14 mouse cellular contexts compared by ENCODE assay signal in the genomic region with DNA sequence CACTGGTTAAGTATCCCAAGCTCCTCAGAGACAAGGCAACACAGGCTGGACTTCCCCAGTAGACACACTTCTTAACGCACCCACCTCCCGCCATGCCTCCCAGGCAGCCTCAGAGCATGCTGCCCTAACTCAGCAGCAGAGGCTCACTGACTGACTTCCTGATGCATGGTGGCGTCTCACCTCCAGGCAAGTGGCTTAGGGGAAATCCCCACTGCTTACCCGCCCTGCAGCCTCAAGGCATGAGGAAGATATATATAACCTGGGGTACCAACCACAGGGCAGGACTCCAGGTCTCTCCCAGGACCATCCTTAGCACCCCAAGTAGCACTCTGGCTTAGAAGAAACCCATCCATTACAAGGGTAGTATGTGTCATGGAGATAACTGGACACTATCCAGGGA. TPM values are rescaled to one million over a fixed set of nuclear protein-coding genes. Genes with fewer than 3 reads are reported as not detected.
DNase-seq lines count a peak whose midpoint lies in the region; ATAC-seq lines count a peak whose summit lies in the region.
"Had no signal": no experiment of that assay in that cellular context is flagged by ENCODE, and none has a peak within 500 bp of the region (broad histone marks: within the 10 kb centered on the region; RNA-seq: fewer than 3 reads in every experiment).

No protein-coding gene starts in this region.

- peak; percentile 100 for ATAC-seq in CD4-positive, CD25-positive, alpha-beta regulatory T cell, adult 4 months
- ATAC-seq in neutrophil, adult 5-6 weeks (ENCODE audit: extremely low read depth, insufficient number of reproducible peaks, low FRiP score, poor library complexity, severe bottlenecking) = peak; percentile 57; the same call in 1 of the 2 replicates
- ATAC-seq: forebrain, embryonic 15.5 days; intestine, embryonic 15.5 days; Patski had no signal

- peak; percentile 37 for DNase-seq in thymus, postnatal 14 days
- DNase-seq in thymus, adult 18-20 months = no peak
- peak; percentile 83 for DNase-seq in induced T-regulatory cell, adult 2 months (ENCODE audit: low read depth)
- no peak for DNase-seq in lung, postnatal 36 days
- DNase-seq in right cerebral cortex, postnatal 36 days (ENCODE audit: low spot score in 2 of 2) = no peak
- DNase-seq: adrenal gland, adult 8-10 months; cerebellum, adult 8-10 months; gastrocnemius, postnatal 10 days; kidney, adult 8-10 months had no signal

RNA-seq across cellular contexts. Expression of a gene that starts 14.3 kb away (rescaled TPM):
- 10 to 100 TPM; 19.9 to 27.8 TPM for polyA plus RNA-seq in CD4-positive, CD25-positive, alpha-beta regulatory T cell, adult 4 months (2017; shearing (Covaris generic))
- 35.1 and 36.9 TPM in 2 replicates for total RNA-seq in neutrophil, adult 5-6 weeks (2017)

Comparison
In these comparisons a context has a peak if more than half of its experiments do, and no peak if none do; other contexts are left out.
1. DNase-seq: peak in thymus, postnatal 14 days (single experiment) and induced T-regulatory cell, adult 2 months (single experiment); none in thymus, adult 18-20 months (0 of 2), lung, postnatal 36 days (single experiment) and right cerebral cortex, postnatal 36 days (0 of 2).